Mouse (Mus musculus) c-Kit-negative CD71-positive TER-119-positive erythroid progenitor cells, embryonic 14.5 days (primary cell): Measurements from ENCODE around the gene Fgf12.

ENCODE experiments used
- DNase-seq: peaks from one replicate; pipeline ENCODE4 v3.0.0-alpha.2; 2013; ENCODE audit warnings: low read depth, low spot score

Fgf12 gene

DNA sequence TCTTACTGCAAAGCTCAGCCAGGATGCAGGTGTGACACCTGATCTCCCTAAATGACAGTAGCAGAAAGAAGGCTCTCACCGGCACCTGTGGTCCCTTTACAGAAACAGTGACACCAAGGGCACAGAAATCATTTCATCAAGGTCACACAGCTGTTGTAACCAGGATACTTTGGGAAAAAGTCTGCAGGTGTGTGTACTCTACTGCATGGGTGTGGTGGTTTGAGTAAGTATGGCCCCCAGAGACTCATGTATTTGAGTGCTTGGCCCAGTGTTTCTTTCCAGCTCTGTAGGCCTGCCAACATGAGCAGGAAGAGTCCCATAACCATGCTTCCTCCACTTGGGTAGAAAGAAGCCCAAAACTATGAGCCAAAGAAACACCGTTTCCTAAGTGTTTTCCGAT is 138.5 kb downstream of the Fgf12 start:
- DNase-seq, result no peak

GRCm38 (mm10) chr16:28610940-28611339 is 141.9 kb downstream of the Fgf12 start:
- no peak for DNase-seq

GRCm38 (mm10) chr16:28603155-28603554 is 149.7 kb downstream of the Fgf12 start:
- no peak for DNase-seq

DNA sequence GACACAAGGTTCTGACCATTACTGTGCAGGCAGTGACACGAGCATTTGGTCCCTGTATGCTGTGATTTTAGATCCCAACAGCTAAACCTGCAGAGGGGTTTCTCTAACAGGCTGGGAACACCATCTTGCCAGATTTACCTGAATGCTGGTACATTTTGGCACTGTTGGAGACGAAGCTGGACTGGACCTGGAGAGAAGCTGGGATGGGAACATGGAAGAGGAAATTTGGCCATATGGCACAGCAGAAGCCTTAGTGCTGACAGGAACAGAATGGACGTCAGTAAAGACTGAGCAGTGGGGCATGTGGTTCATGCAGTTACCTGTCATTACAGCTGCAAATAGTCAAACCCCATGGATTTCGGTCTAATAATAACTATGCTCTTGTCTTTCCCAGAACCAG is 151.1 kb downstream of the Fgf12 start:
- no peak for DNase-seq

- DNase-seq, result no peak
Observed at GRCm38 (mm10) chr16:28596112-28596511, 156.8 kb downstream of the Fgf12 start.

DNA sequence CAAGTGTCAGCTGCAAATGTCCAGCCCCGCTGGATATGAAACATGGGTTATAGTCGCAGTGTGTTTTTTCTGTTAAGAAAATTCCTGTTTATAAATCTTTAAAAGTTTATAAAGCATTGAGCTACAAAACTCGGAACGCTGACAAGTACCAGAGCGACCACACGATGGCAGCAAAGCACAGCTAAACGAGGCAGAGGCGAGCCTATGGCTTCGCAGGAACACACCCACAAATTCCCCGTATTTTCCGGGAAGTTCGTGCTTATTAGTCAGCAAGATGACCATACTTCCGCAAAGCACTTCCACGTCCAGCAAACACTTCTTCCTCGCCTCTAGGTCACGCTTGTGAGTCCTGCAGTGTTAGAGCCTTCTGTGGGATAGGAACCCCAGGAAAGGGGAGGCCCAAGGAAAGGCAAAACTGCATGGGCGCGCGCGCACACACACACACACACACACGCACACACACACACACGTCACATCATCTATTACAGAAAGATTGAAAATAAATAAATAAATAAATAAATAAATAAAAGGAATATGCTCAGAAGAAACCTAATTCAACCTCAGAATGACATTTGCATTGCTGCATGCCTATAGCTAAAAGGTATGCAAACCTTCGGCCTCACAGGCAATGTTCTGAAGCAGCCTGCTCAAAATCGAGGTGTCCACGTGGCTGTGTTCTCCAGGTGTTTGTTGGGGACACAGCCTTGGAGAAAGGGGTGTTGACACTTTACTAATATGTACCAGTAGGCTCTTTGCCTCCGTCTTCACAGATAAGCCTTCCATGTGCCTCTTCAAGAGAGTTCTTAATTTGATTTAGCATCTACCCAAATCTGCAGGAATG is 159.6 kb downstream of the Fgf12 start:
- DNase-seq, result no peak

- no peak for DNase-seq
Observed at GRCm38 (mm10) chr16:28592466-28592865, 160.4 kb downstream of the Fgf12 start.

DNA sequence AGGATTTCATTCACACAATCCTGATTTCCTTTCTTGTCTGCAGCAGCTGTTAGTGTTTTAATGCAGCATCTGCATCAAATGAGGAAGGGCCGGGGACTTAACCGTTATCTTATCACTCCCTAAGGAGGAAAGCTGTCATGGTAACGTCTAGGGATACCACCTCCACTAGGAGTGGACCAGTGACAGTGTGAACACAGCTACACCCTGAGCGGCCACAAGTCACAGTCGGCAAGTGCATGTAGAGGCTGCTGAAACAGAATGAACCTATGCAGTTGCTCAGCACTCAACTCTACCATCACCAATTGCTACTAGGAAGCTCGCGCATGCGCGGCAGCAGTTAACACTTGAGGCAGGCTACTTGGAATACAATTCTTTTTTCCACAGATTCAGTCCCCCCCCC is 161.3 kb downstream of the Fgf12 start:
- DNase-seq, result no peak

GRCm38 (mm10) chr16:28572212-28572611 is 180.7 kb downstream of the Fgf12 start:
- DNase-seq, result no peak

- DNase-seq, result no peak
Observed at GRCm38 (mm10) chr16:28564716-28565217, 188.1 kb downstream of the Fgf12 start.

DNA sequence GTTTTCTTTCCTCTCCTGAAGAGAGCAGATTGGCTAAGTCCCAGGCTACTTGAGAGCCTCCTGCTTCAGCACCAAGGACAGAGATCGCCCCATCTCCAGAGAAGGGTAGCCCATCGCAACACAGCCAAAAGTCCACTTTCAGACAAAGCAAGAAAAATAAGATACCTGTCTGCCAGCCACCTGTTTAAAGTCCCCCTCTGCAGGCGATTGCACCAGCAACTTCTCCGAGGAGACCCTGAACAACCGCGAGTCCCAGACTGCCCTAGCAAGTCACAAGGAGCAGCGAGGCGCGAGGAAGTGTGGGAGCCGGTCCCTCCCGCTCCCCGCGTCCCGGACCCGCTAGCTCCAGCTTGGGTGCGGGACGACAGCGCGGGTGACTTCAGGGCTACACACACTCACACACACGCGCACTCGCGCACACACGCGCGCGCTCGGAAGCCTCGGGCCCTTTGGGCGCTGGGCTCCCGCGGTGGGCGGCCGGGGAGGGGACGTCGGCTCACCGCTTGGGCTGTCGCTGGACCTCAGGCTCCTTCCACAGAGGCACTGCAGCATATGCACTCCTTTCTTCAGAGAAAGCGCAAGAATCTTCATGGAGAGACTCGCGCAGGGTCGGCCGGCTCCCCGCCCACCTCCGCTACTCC is 188.7 kb downstream of the Fgf12 start:
- DNase-seq, result no peak

DNA sequence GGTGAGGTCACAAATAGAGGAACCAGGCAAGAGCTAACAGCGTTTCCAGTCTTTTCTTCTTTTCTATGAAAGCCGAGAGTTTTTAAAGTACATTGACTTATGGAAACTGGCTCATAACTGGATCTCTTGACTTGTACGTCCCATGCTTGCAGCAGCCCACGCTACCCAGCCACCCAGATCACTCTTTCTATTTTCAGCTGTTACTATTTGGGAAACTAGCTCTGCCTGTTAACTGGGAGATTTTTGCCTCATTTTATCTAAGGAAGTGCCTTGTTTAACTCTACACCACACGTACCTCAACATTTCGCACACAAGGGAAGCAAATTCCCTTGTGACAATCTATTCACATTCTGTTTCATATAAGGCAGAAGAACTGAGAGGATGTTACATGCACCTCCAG is 190.0 kb downstream of the Fgf12 start:
- no peak for DNase-seq

GRCm38 (mm10) chr16:28555219-28555618 is 197.6 kb downstream of the Fgf12 start:
- DNase-seq, result no peak

GRCm38 (mm10) chr16:28539423-28539822 is 213.4 kb downstream of the Fgf12 start:
- DNase-seq, result no peak

DNA sequence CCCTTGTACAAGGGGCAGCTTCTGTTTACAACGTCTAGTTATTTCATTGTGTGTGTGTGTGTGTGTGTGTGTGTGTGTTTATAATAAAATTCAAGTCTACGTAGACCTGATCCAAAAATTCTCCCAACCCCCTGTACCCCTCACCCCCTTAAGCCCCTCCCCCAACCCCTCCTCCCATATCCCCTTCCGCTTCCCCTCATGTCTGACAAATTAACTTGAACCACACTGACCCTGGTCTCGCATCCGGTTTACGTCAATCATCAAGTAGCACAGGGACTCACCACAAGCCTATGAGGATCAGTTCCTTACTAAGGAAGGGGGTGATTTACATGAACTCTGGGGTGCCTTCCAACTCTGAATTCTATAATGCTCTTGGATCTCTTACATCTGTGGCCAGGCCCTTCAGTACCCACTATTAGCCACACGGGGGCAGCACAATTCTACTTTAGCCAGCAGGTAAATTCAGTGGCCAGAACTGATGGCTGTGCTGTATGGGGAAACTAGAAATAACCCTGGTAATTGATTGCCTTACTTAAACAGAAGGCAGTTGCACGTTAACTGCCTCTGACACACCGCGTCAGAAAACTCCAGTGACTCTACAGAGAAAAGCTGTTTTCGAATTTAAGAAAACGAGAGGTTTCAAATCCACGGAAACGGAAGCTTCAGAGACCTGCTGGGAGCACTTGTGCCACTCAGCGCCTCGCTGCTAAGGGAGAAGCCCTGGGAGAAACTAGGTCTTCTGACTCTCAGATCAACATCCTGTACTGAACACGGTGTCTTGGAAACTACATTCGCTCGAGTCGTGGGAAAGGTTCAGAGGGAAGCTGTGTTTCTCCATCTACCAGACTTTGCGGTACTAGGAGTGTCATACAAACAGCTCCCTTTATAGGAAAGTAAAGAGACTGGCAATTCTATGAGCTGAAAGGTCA is 235.0 kb downstream of the Fgf12 start:
- DNase-seq, result peak; percentile 13

GRCm38 (mm10) chr16:28512446-28512845 is 240.4 kb downstream of the Fgf12 start:
- no peak for DNase-seq

DNA sequence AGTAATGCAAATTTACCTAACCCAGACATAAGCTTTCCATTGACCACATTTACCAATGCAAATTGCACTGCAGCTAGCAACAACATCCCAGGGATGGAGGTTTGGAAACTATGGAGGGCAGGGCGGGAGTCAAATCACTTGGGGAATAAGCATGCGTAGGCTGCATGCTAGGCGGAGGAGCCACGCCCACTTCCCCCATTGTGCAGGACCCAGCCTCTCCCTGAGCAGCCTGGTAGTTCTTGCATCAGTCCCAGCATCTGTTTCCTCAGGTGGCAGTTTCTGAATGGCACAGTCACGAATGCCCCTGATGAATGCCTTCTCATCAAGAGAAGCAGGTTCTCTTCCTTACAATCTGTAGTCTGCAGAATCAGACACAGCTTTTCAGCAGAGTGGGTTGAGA is 241.5 kb downstream of the Fgf12 start:
- DNase-seq, result no peak

DNA sequence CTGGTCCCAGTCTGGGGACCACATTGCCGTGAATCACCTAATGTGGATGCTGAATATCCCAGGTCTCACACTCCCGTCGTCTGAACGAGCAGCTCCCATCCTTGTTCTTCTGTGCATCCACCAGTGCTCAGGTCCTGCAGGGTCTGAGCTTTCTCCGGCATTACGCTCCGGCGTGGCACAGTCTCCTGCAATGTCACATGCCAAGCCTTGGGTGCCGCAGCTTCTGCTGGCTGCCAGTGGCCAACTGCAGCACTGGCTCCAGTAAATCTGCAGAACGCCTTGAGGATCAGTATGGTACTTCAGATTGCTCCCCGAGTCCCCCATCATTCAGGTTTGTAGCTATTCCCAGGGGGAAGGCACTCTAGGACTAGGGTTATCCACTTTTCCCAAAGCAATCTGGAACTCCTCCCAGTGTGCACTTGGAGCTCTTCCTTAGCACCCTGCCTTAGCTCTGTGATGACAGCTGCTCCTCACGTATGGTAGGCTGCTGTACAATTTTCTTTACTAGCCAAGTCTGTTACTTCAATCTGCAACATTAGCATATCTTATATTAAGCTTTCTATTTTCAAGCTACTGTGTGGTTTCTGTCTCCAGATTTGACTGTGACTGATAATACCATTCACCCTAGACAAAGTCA is 254.8 kb downstream of the Fgf12 start:
- DNase-seq, result no peak

DNA sequence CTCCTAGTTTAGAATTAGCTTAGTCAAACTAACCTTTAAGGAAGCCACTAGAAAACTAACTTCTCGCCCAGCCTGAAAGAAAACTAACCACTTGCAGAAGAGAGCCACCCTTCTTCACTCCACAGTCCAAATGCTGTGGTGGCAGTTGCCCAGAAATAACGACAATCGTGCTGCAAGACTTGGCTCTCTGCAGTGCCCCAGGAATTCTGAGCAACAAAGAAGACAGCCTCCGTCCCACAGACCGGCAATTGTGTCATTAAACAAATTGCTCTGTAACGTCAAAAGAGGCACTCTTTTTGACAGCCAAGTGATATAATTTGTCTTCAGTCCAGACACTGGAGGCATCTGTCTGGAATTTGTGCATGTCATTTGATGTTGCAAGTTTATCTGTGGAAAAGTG is 261.2 kb downstream of the Fgf12 start:
- DNase-seq, result no peak

DNA sequence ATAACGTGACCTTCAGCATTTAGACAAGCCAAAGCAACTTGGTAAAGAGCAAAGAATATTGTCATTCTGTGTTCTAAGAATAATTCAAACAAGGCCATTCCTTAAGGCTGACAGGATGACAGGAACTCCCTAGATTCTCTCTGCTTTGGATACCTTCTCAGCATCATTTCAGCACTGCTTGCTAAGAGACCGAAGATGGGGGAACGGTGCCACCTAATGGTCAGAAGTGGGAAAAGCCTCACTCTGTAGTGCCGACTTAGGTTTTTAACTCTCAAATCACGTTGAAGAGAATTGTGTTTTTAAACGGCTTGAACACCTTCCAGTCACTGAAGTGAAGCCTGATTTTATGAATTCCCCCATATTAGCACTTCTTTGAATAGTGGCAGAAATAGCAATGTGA is 262.4 kb downstream of the Fgf12 start:
- no peak for DNase-seq

- no peak for DNase-seq
Observed at GRCm38 (mm10) chr16:28484920-28485319, 267.9 kb downstream of the Fgf12 start.
